Mouse (Mus musculus) stomach, adult 2 months (tissue): ENCODE results near the gene Emilin2. TPM values are rescaled to one million over a fixed set of nuclear protein-coding genes. Genes with fewer than 3 reads are reported as not detected.

ENCODE experiments used
- polyA plus RNA-seq: library from polyadenylated mRNA; depleted of rRNA; stranded (reverse); fragments of >200 nt; gene quantifications from 2 replicates; pipeline ENCODE4 v1.2.3, GENCODE M21; 2012; rRNA removed

Emilin2 gene
- 6.5 and 7.6 TPM in 2 replicates for polyA plus RNA-seq

GRCm38 (mm10) chr17:71311340-71312171, at the start of gene Emilin2:
Emilin2 (minus strand) TSS chr17:71311978.

Other genes starting within 250 kb of the Emilin2 start
- 1.7 and 2.6 TPM in 2 replicates for gene Lpin2, start 129.4 kb downstream of the Emilin2 start, polyA plus RNA-seq
- gene Gm4707, start 147.9 kb upstream of the Emilin2 start, polyA plus RNA-seq = 0.08 and 0.16 TPM in 2 replicates
- 0.71 and 0.94 TPM in 2 replicates for gene Smchd1, start 163.4 kb upstream of the Emilin2 start, polyA plus RNA-seq
- 0.01 and 0.14 TPM in 2 replicates for gene Ndc80, start 214.9 kb upstream of the Emilin2 start, polyA plus RNA-seq
- 0.04 TPM in 1 of 2 replicates, not detected in the other for gene Spdya, start 240.1 kb upstream of the Emilin2 start, polyA plus RNA-seq